Mouse (Mus musculus) megakaryocyte, embryonic 14.5 days (primary cell): Measurements from ENCODE around the gene Cyp26a1.

Source experiments
- FLI1 ChIP-seq: IDR thresholded peaks from 2 replicates; pipeline ENCODE4 v1.6.1; 2012; ENCODE audit warnings: low read length, inconsistent platforms, mixed read lengths
- GATA1 ChIP-seq: IDR thresholded peaks from 3 replicates; pipeline ENCODE4 v1.6.1; 2012; ENCODE audit warnings: mixed read lengths, low read length, inconsistent platforms, borderline replicate concordance

DNA sequence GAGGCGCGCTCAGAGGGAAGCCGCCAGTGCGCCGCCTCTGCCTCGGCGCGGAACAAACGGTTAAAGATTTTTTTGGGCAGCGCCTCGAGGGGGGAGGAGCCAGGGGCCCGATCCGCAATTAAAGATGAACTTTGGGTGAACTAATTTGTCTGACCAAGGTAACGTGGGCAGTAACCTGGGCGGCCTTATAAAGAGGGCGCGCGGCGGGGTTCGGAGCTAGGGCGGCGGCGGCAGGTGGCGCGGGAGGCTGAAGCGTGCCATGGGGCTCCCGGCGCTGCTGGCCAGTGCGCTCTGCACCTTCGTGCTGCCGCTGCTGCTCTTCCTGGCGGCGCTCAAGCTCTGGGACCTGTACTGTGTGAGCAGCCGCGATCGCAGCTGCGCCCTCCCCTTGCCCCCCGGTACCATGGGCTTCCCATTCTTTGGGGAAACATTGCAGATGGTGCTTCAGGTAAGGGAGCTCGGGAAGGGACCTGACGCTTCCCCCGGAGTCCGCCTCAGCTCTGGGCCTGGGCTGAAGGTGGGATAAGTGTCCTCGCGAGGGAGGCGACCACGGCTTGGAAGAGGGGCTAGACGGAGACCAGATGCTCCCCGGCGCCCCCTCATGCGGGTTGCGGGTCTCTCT lies at the start of gene Cyp26a1:
- TF ChIP-seq GATA1 = no peak
- no peak for TF ChIP-seq FLI1
